Mouse (Mus musculus): ENCODE measurements around the gene Atxn1.

DNA sequence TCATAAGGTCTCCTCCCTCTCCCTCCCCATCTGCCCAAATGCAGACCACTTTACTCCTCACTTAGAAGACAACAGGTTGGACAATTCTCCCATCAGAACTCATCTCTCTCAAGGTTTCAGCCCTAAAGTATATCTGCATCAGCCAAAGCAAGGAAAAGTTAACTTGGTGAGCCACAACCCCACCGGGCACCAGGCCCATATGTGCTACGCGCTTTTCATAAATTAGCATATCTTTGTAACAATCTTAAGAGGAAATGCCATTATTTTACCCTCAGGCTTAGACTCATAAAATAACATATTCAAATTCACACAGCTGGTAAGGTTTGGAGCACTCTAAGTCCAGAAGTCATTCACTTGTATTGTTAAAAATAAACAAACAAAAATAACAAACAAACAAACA lies 50.7 kb downstream of the Atxn1 start:
- TF ChIP-seq CTCF (IDR thresholded peaks at IDR 0.05; ENCODE audit: extremely low read depth, insufficient read length, insufficient replicate concordance, low read depth, low read length) (no peak), POLR2A (IDR thresholded peaks at IDR 0.05; ENCODE audit: low read depth, low read length) (no peak)
